Mouse (Mus musculus) E14TG2a.4 (cell line): ENCODE measurements at regions not wholly inside any gene's neighbourhood (a gene's known extent, or its start where the extent isn't known, plus 50 kb on each side); places are given as distances from the start of the nearest gene placed in this dataset.

Experiments
- CTCF ChIP-seq: conservative IDR thresholded peaks from 2 replicates; pipeline ENCODE4 v1.5.1; 2014; ENCODE audit warnings: low read length
- POU5F1 ChIP-seq: IDR thresholded peaks from 2 replicates; pipeline ENCODE4 v1.6.1; 2014; ENCODE audit warnings: low read length, borderline replicate concordance

DNA sequence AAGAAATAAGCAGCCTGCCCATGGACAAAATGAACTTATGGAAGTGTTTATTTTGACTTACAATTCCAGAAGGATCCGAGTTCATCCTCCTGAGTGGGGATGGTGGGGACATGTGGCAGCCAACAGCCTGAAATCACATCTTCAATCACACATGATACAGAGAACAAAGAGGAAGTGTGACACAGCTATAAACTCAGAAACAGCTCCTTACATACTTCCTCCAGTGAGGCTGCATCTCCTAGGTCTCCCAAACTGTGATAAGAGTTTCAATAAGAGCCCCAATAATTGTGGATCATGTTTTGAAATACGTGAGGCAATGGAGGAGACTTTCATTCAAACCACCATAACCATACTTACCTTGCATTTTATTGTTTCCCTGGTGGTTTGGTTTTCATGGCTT lies 103.1 kb upstream of the Ccdc54 start:
- TF ChIP-seq CTCF (no peak), POU5F1 (no peak)
